Mouse (Mus musculus): Measurements from ENCODE around the gene Grid1. TPM values are rescaled to one million over a fixed set of nuclear protein-coding genes. Genes with fewer than 3 reads are reported as not detected.

The Grid1 gene
- polyA plus RNA-seq, 1 experiment from 2014 or later: 6.2 TPM

DNA sequence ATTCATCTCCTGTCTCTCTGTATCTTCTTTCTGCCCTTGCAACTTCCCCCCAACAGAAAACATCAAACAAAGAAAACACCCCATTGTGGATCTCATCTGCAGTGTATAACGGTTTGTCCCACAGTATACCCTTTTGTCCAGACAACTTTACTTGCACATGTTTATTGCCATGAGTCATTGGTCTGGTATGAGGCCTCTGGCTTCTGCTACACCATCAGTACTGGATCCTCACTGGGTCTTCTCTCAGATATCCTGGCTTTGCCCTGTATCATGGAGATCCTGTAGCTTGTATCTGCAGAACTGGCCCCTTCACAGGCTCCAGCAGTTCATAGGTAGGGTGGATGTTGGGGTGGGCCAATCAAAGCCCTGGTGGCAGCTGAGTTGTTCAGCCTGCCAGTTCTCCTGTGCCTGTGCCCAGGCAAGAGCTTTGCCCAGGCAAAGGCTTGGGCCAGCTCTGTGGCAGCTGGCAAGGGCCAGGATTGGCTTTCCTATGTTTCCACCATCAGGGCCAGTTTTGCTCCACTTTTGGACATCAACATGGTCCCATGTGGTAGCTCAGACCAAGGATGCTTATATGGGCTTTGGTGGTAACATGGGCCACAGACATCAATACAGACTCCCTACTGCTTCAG, 26.4 kb upstream of the Grid1 start:
- no peak overlapping the region for H3K4me3 ChIP-seq (ENCODE audit: low read depth, low read length)
- no peak overlapping the region for H3K27ac ChIP-seq (ENCODE audit: low read length)
- ATAC-seq: no peak
- no peaks in the 10 kb centered on the region for H3K27me3 ChIP-seq (ENCODE audit: control insufficient read depth, insufficient read depth, low read depth, low read length)
- no peaks in the 10 kb centered on the region for H3K4me1 ChIP-seq (ENCODE audit: control insufficient read depth, insufficient read depth, low read length)
- 89% methylated on average over 1 of the region's 1 CpGs for WGBS
- no peak overlapping the region for H3K9ac ChIP-seq (ENCODE audit: low read depth, low read length)
- H3K36me3 ChIP-seq (ENCODE audit: control insufficient read depth, insufficient read depth, low read length): no peaks in the 10 kb centered on the region
- no peak overlapping the region for H3K4me2 ChIP-seq (ENCODE audit: low read length)
- no peaks in the 10 kb centered on the region; the same call in 1 of the 2 replicates for H3K9me3 ChIP-seq (replicated peaks; ENCODE audit: control insufficient read depth, low read length, poor library complexity, severe bottlenecking)

DNA sequence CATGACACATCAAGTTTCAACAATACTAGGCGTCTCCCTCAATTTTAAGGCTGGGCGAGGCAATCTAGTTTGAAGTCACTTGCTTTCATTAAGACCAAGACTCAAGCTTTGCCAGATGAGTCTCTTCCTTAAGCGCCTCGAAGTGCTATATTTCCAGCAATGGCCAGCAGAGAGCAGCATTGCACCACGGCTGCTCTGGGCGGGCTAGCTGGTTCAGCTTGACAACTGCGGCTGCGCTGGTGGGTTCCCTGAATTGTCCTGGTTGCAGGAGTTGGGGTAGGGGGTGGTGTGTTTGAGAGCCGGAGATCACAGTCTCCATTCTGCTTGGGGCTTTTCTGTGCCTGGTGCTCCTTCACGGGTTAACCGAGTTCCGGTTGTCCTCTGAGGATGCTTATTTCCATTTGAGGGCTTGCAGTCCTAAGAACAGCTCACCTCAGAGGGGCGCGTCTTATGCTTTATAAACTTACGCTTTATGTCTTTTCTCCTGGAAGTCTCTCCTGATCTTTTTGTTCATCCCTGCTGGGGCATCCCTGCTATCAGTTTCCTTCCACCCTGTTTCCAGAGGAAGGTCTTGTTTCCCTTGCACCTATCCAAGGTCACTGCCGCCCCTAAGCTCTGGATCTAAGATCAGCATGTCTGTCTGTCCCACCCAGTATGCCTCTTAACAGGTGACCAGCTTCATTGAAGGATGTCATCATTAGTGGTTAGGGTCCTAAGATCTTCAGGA, 9.0 kb upstream of the Grid1 start:
- Histone ChIP-seq H3K27me3 (ENCODE audit: control insufficient read depth, insufficient read depth, low read depth, low read length) (peaks cover 10% of the 10 kb centered on the region), H3K9ac (ENCODE audit: low read depth, low read length) (peak overlapping the region; percentile 18; the same call in 1 of the 2 replicates), H3K4me1 (ENCODE audit: control insufficient read depth, insufficient read depth, low read length) (no peaks in the 10 kb centered on the region), H3K27ac (ENCODE audit: low read length) (no peak overlapping the region), H3K36me3 (ENCODE audit: control insufficient read depth, insufficient read depth, low read length) (no peaks in the 10 kb centered on the region), H3K9me3 (replicated peaks; ENCODE audit: control insufficient read depth, low read length, poor library complexity, severe bottlenecking) (no peaks in the 10 kb centered on the region), H3K4me3 (ENCODE audit: low read depth, low read length) (peak overlapping the region; percentile 26), H3K4me2 (ENCODE audit: low read length) (peak overlapping the region; percentile 58)
- peak; percentile 91 for ATAC-seq
- WGBS: 17% methylated on average over 16 of the region's 16 CpGs

DNA sequence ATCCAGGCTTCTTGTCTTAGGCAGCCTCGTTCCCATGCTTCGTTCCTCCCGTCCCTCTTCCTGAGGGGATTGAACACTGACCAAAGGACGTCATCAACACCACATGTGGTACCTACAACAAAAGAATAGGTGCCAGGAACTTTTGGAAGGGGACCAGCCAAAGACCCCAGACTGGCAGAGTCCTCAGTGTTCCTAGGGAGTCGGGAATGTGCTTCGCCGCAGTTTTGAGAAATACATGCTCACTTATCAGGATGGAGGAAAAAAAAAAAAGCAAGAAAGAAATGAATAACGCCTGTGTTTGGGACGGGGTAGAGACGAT, 8.5 kb upstream of the Grid1 start:
- Histone ChIP-seq H3K4me1 (ENCODE audit: control insufficient read depth, insufficient read depth, low read length) (no peaks in the 10 kb centered on the region), H3K4me3 (ENCODE audit: low read depth, low read length) (no peak overlapping the region), H3K4me2 (ENCODE audit: low read length) (peak overlapping the region; percentile 58; the same call in 1 of the 2 replicates), H3K9ac (ENCODE audit: low read depth, low read length) (no peak overlapping the region), H3K36me3 (ENCODE audit: control insufficient read depth, insufficient read depth, low read length) (no peaks in the 10 kb centered on the region), H3K9me3 (replicated peaks; ENCODE audit: control insufficient read depth, low read length, poor library complexity, severe bottlenecking) (no peaks in the 10 kb centered on the region), H3K27ac (ENCODE audit: low read length) (no peak overlapping the region), H3K27me3 (ENCODE audit: control insufficient read depth, insufficient read depth, low read depth, low read length) (peaks cover 15% of the 10 kb centered on the region)
- ATAC-seq: no peak
- WGBS: 73% methylated on average over 10 of the region's 10 CpGs

DNA sequence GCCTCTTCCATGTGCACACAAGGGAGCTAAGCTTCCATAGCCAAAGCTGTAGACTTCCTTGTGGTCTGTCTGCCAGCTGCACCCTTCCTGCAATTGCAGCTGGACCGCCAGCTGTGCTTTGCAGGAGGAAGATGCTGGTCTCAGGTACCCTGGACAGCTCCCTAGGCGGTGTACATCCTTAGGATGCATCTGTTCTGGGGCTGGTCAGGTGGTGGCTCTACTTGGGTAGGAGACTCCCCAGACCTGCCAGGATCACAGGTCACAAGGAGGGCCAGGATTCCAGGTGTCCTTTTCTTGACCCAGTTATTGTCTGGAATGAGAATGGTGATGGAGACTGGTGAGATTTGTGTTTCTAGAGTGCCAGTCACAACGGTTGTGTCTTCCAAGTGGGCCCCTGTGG, 3.6 kb upstream of the Grid1 start:
- Histone ChIP-seq H3K9ac (ENCODE audit: low read depth, low read length) (no peak overlapping the region), H3K4me3 (ENCODE audit: low read depth, low read length) (no peak overlapping the region), H3K4me1 (ENCODE audit: control insufficient read depth, insufficient read depth, low read length) (peaks cover 4% of the 10 kb centered on the region; the same call in 1 of the 2 replicates), H3K27ac (ENCODE audit: low read length) (no peak overlapping the region), H3K4me2 (ENCODE audit: low read length) (no peak overlapping the region), H3K36me3 (ENCODE audit: control insufficient read depth, insufficient read depth, low read length) (no peaks in the 10 kb centered on the region), H3K9me3 (replicated peaks; ENCODE audit: control insufficient read depth, low read length, poor library complexity, severe bottlenecking) (no peaks in the 10 kb centered on the region), H3K27me3 (ENCODE audit: control insufficient read depth, insufficient read depth, low read depth, low read length) (peaks cover 32% of the 10 kb centered on the region)
- WGBS: 33% methylated on average over 3 of the region's 3 CpGs
- ATAC-seq: no peak

DNA sequence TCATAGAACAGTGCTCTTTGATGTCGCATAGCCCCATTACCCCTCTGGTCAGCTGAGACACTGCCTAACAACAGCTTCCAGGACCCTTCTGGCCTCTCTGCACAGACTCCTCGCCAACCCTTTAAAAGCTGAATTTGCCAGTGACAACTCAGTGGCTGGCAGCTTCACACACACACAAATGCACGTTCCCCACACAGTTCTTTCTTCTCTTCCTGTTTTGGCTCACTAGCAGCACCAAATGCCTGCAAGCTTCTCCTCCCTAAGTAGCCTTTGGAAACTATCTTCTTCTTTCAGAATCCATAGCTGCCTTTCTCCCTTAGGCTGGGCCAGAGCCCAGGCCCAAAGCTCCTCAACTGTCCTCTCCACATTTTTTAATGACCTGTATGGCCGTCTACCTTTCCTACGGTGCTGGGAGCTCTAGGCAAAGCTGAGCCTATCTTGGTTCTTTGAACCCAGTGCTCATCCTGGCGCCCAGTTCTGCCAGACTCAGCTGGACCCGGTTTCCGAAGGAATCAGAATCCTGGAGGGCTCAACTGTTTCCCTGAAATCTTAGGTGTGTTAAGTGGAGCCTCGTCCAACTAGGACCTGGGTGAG, 1.4 kb upstream of the Grid1 start:
- Histone ChIP-seq H3K27me3 (ENCODE audit: control insufficient read depth, insufficient read depth, low read depth, low read length) (peaks cover 29% of the 10 kb centered on the region), H3K36me3 (ENCODE audit: control insufficient read depth, insufficient read depth, low read length) (no peaks in the 10 kb centered on the region), H3K9ac (ENCODE audit: low read depth, low read length) (peak overlapping the region; percentile 84), H3K4me2 (ENCODE audit: low read length) (peak overlapping the region; percentile 90), H3K27ac (ENCODE audit: low read length) (peak overlapping the region; percentile 84; the same call in 1 of the 2 replicates), H3K4me3 (ENCODE audit: low read depth, low read length) (peak overlapping the region; percentile 74), H3K4me1 (ENCODE audit: control insufficient read depth, insufficient read depth, low read length) (peaks cover 20% of the 10 kb centered on the region), H3K9me3 (replicated peaks; ENCODE audit: control insufficient read depth, low read length, poor library complexity, severe bottlenecking) (no peaks in the 10 kb centered on the region)
- 10% methylated on average over 9 of the region's 9 CpGs for WGBS
- no peak for ATAC-seq

DNA sequence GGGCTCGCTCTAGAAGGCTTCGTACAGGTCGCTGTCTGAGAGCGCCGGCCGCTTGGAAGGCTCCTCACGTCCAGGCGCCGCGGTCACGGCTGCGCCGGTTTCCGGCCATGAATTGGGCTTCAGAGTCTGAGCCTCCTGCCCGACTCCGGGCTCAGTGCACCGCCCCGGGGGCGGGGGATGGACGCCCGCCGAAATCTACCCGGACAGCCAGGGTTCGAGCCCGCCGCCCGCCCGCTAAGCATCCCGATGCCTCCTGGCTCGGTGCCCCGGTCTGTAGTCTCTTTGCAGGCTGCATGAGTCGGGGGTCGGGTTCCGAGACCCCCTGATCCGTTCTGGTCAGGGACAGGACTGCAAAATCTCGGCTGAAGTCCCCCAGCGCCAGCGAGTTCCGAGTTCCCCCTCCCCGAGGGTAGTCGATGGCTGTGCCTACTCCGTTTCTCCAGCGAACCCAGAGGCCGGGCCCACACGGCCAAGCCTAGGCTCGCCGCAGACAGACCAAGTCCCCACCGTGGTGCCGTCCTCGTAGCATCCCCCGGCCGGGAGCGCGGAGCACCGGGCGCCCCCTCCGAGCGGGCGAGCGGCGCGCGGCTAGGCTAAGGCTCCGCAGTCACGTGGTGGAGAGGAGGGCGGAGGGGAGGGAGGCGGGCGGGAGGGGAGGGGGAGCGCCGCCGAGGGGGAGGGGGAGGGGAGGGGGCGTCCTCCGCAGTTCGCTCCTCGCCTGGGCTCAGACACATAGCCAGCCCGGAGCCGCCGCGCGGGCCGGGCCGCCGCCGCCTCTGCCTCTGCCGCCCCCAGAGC, 588 bp upstream of the Grid1 start:
- Histone ChIP-seq H3K9me3 (replicated peaks; ENCODE audit: control insufficient read depth, low read length, poor library complexity, severe bottlenecking) (no peaks in the 10 kb centered on the region), H3K4me2 (ENCODE audit: low read length) (peak overlapping the region; percentile 90), H3K9ac (ENCODE audit: low read depth, low read length) (peak overlapping the region; percentile 84), H3K27ac (ENCODE audit: low read length) (peak overlapping the region; percentile 84), H3K4me1 (ENCODE audit: control insufficient read depth, insufficient read depth, low read length) (peaks cover 24% of the 10 kb centered on the region), H3K4me3 (ENCODE audit: low read depth, low read length) (peak overlapping the region; percentile 74), H3K27me3 (ENCODE audit: control insufficient read depth, insufficient read depth, low read depth, low read length) (peaks cover 29% of the 10 kb centered on the region), H3K36me3 (ENCODE audit: control insufficient read depth, insufficient read depth, low read length) (no peaks in the 10 kb centered on the region)
- under 1% methylated on average over 63 of the region's 85 CpGs for WGBS
- ATAC-seq: peak; percentile 82

DNA sequence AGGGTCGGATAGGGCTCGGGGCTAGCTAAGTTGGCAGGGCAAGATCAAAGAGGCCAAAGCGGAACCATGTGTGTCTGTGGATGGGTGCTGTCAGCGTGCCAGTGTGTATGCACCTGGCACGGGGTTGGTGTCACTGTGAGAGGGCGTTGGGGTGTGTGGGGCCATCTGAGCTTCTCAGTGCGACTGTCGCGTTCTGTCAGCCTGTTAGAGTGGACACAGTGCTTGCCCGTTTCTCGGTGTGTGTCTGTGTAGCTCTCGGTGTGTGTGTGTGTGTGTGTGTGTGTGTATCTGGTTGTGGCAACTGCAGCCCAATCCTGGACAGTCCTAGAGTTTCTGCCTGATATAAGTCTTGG, 721 bp downstream of the Grid1 start:
- Histone ChIP-seq H3K27ac (ENCODE audit: low read length) (peak overlapping the region; percentile 84), H3K4me1 (ENCODE audit: control insufficient read depth, insufficient read depth, low read length) (peaks cover 24% of the 10 kb centered on the region)
- ATAC-seq: peak; percentile 12

DNA sequence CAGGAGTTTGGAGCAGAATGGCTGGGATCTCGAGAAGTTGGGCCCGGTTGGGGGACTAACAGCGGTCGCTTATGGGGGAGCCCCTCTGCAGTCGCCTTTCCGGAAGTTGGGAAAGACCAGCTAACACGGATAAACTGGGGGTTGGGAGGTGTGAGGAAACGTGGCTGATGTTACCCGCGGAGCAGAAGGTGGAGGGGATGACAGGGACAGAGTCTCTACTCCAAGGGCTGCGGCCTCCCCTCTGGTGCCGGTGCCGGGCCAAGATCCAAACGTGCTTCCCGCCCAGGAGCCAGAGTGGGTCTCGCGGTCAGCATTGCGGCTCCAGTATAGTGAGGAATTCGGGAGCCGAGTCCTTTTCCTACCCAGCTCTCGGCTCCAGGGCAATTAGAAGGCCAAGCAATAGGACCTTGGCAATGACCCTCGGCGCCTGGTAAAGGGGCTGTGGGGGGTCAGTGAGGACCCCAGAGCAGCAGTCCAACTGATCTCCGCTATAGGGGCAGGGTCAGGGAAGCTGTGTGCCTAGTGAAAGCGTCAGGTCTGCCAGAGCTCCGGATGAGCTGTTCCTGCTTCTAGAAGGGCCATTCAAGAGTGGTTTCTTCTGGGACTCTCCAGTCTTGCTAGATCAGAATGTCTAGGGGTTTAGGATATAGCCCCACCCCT, 1.4 kb downstream of the Grid1 start:
- Histone ChIP-seq H3K27me3 (ENCODE audit: control insufficient read depth, insufficient read depth, low read depth, low read length) (peaks cover 19% of the 10 kb centered on the region), H3K4me1 (ENCODE audit: control insufficient read depth, insufficient read depth, low read length) (peaks cover 27% of the 10 kb centered on the region), H3K9me3 (replicated peaks; ENCODE audit: control insufficient read depth, low read length, poor library complexity, severe bottlenecking) (no peaks in the 10 kb centered on the region), H3K4me2 (ENCODE audit: low read length) (peak overlapping the region; percentile 90), H3K9ac (ENCODE audit: low read depth, low read length) (peak overlapping the region; percentile 84), H3K27ac (ENCODE audit: low read length) (no peak overlapping the region; the same call in 1 of the 2 replicates), H3K36me3 (ENCODE audit: control insufficient read depth, insufficient read depth, low read length) (no peaks in the 10 kb centered on the region), H3K4me3 (ENCODE audit: low read depth, low read length) (peak overlapping the region; percentile 74)
- 2% methylated on average over 26 of the region's 26 CpGs for WGBS
- no peak for ATAC-seq

More for the DNA sequence above, 721 bp downstream of the Grid1 start:
- Histone ChIP-seq H3K9ac (ENCODE audit: low read depth, low read length) (peak overlapping the region; percentile 84), H3K4me2 (ENCODE audit: low read length) (peak overlapping the region; percentile 90), H3K4me3 (ENCODE audit: low read depth, low read length) (peak overlapping the region; percentile 74), H3K36me3 (ENCODE audit: control insufficient read depth, insufficient read depth, low read length) (no peaks in the 10 kb centered on the region), H3K9me3 (replicated peaks; ENCODE audit: control insufficient read depth, low read length, poor library complexity, severe bottlenecking) (no peaks in the 10 kb centered on the region), H3K27me3 (ENCODE audit: control insufficient read depth, insufficient read depth, low read depth, low read length) (peaks cover 24% of the 10 kb centered on the region)
- WGBS: under 1% methylated on average over 12 of the region's 12 CpGs

All from midbrain, embryonic 16.5 days (tissue).